Mouse (Mus musculus) hindbrain, embryonic 11.5 days (tissue): Measurements from ENCODE around the gene Armc2. TPM values are rescaled to one million over a fixed set of nuclear protein-coding genes. Genes with fewer than 3 reads are reported as not detected.

ENCODE experiments used
- ATAC-seq: fragments of 200-750 bp; cut with Nextera tagmentation; 2 replicates; pipeline ENCODE4 v1.8.0; 2017; ENCODE audit warnings: mild to moderate bottlenecking, moderate TSS enrichment, moderate library complexity; ENCODE audit not compliant: low FRiP score
- DNase-seq: peaks from one replicate; pipeline ENCODE4 v3.0.0-alpha.2; 2015; ENCODE audit warnings: low spot score
- H3K27ac ChIP-seq: fragments of 300-500 bp; sonication (generic); 2 replicates; pipeline ENCODE4 v1.5.1; 2014; ENCODE audit warnings: mild to moderate bottlenecking, low read depth, low read length
- H3K27me3 ChIP-seq: fragments of 300-500 bp; sonication (generic); 2 replicates; pipeline ENCODE4 v1.6.1; 2014; ENCODE audit warnings: mild to moderate bottlenecking, low read length, moderate library complexity, mixed read lengths; ENCODE audit not compliant: control insufficient read depth, insufficient read depth
- H3K36me3 ChIP-seq: fragments of 300-500 bp; sonication (generic); 2 replicates; pipeline ENCODE4 v1.6.1; 2014; ENCODE audit warnings: mild to moderate bottlenecking, low read length, moderate library complexity, mixed read lengths; ENCODE audit not compliant: control insufficient read depth, insufficient read depth
- H3K4me1 ChIP-seq: fragments of 300-500 bp; sonication (generic); replicated peaks from 2 replicates; pipeline ENCODE4 v1.6.1; 2014; ENCODE audit warnings: low read length, mixed read lengths; ENCODE audit not compliant: control insufficient read depth, insufficient read depth
- H3K4me2 ChIP-seq: fragments of 300-500 bp; sonication (generic); replicated peaks from 2 replicates; pipeline ENCODE4 v1.6.1; 2014; ENCODE audit warnings: mild to moderate bottlenecking, low read depth, low read length
- H3K4me3 ChIP-seq: fragments of 300-500 bp; sonication (generic); 2 replicates; pipeline ENCODE4 v1.5.1; 2014; ENCODE audit warnings: low read depth, low read length
- H3K9ac ChIP-seq: fragments of 300-500 bp; sonication (generic); 2 replicates; pipeline ENCODE4 v1.6.1; 2014; ENCODE audit warnings: low read depth, low read length
- H3K9me3 ChIP-seq: fragments of 300-500 bp; sonication (generic); 2 replicates; pipeline ENCODE4 v1.6.1; 2016; ENCODE audit warnings: low read length; ENCODE audit not compliant: control insufficient read depth
- WGBS: fragments of 180-500 bp; shearing (Covaris S2); extraction: QIAGEN DNeasy Blood & Tissue Kit; methylation state at CpG from one replicate; pipeline ENCODE4 v1.1.7; 2014; 5-methylcytosine and 5-hydroxymethylcytosine counted together
- polyA plus RNA-seq: library from polyadenylated mRNA; unstranded; fragments of >200 nt; fragmentation: Nextera tagmentation; extraction: Ambion mirVana; gene quantifications from 2 replicates; pipeline ENCODE4 v1.2.1, GENCODE M21; 2014

The Armc2 gene
- 3.0 and 3.2 TPM in 2 replicates for polyA plus RNA-seq

- Histone ChIP-seq H3K4me1 (no peaks in the 10 kb centered on the region; the same call in 1 of the 2 replicates), H3K9me3 (no peaks in the 10 kb centered on the region), H3K9ac (peak within 1 kb of the TSS; percentile 36; the same call in 1 of the 2 replicates), H3K4me3 (peak within 1 kb of the TSS; percentile 52), H3K27ac (no peak within 1 kb of the TSS), H3K36me3 (no peaks in the 10 kb centered on the region), H3K4me2 (peak within 1 kb of the TSS; percentile 52), H3K27me3 (no peaks in the 10 kb centered on the region; the same call in 1 of the 2 replicates)
- WGBS, result 4% methylated on average over 51 of the region's 58 CpGs
- DNase-seq (peak; percentile 73), ATAC-seq (peak; percentile 98)
Measured at GRCm38 (mm10) chr10:42018016-42018949, at the start of gene Armc2. TSS of gene Armc2 (minus strand) at chr10:42018442.

GRCm38 (mm10) chr10:42064446-42064845 lies 46.2 kb upstream of the Armc2 start:
- H3K4me1 ChIP-seq, result no peaks in the 10 kb centered on the region
- H3K4me2 ChIP-seq, result no peak overlapping the region
- H3K36me3 ChIP-seq, result no peaks in the 10 kb centered on the region
- H3K27me3 ChIP-seq, result no peaks in the 10 kb centered on the region
- no peak overlapping the region for H3K27ac ChIP-seq
- no peak overlapping the region for H3K9ac ChIP-seq
- H3K9me3 ChIP-seq, result no peaks in the 10 kb centered on the region
- DNase-seq (no peak), ATAC-seq (no peak)
- WGBS, result 44% methylated on average over 5 of the region's 5 CpGs
- H3K4me3 ChIP-seq, result no peak overlapping the region

- H3K9me3 ChIP-seq, result no peaks in the 10 kb centered on the region
- H3K9ac ChIP-seq, result no peak overlapping the region
- no peaks in the 10 kb centered on the region for H3K4me1 ChIP-seq
- H3K36me3 ChIP-seq, result no peaks in the 10 kb centered on the region
- no peak overlapping the region for H3K4me3 ChIP-seq
- DNase-seq (no peak), ATAC-seq (no peak)
- 92% methylated on average over 8 of the region's 8 CpGs for WGBS
- H3K4me2 ChIP-seq, result no peak overlapping the region
- H3K27me3 ChIP-seq, result no peaks in the 10 kb centered on the region
- H3K27ac ChIP-seq, result no peak overlapping the region
Measured at GRCm38 (mm10) chr10:42059522-42059921, 41.3 kb upstream of the Armc2 start.

GRCm38 (mm10) chr10:42057746-42058145 lies 39.5 kb upstream of the Armc2 start:
- 79% methylated on average over 12 of the region's 12 CpGs for WGBS
- H3K27me3 ChIP-seq, result no peaks in the 10 kb centered on the region
- no peak overlapping the region for H3K27ac ChIP-seq
- ATAC-seq (no peak), DNase-seq (no peak)
- no peak overlapping the region for H3K4me3 ChIP-seq
- no peak overlapping the region for H3K4me2 ChIP-seq
- no peaks in the 10 kb centered on the region for H3K4me1 ChIP-seq
- H3K9ac ChIP-seq, result no peak overlapping the region
- H3K36me3 ChIP-seq, result no peaks in the 10 kb centered on the region
- H3K9me3 ChIP-seq, result no peaks in the 10 kb centered on the region

GRCm38 (mm10) chr10:42057231-42057601 lies 39.0 kb upstream of the Armc2 start:
- Histone ChIP-seq H3K9ac (no peak overlapping the region), H3K4me2 (no peak overlapping the region), H3K9me3 (no peaks in the 10 kb centered on the region), H3K27me3 (no peaks in the 10 kb centered on the region), H3K4me1 (no peaks in the 10 kb centered on the region), H3K27ac (no peak overlapping the region), H3K4me3 (no peak overlapping the region), H3K36me3 (no peaks in the 10 kb centered on the region)
- ATAC-seq (no peak), DNase-seq (no peak)
- WGBS, result 63% methylated on average over 11 of the region's 11 CpGs

GRCm38 (mm10) chr10:42056486-42057230 lies 38.4 kb upstream of the Armc2 start:
- ATAC-seq (no peak), DNase-seq (no peak)
- H3K36me3 ChIP-seq, result no peaks in the 10 kb centered on the region
- WGBS, result 83% methylated on average over 18 of the region's 18 CpGs
- H3K4me1 ChIP-seq, result no peaks in the 10 kb centered on the region
- no peak overlapping the region for H3K27ac ChIP-seq
- H3K9me3 ChIP-seq, result no peaks in the 10 kb centered on the region
- H3K9ac ChIP-seq, result no peak overlapping the region
- H3K4me3 ChIP-seq, result no peak overlapping the region
- no peak overlapping the region for H3K4me2 ChIP-seq
- no peaks in the 10 kb centered on the region for H3K27me3 ChIP-seq

- H3K27me3 ChIP-seq, result no peaks in the 10 kb centered on the region
- DNase-seq (no peak), ATAC-seq (peak; percentile 51; the same call in 1 of the 2 replicates)
- H3K9me3 ChIP-seq, result no peaks in the 10 kb centered on the region
- no peak overlapping the region for H3K27ac ChIP-seq
- H3K4me3 ChIP-seq, result no peak overlapping the region
- no peak overlapping the region for H3K9ac ChIP-seq
- H3K4me2 ChIP-seq, result no peak overlapping the region
- 61% methylated on average over 27 of the region's 29 CpGs for WGBS
- no peaks in the 10 kb centered on the region for H3K4me1 ChIP-seq
- H3K36me3 ChIP-seq, result no peaks in the 10 kb centered on the region
Measured at GRCm38 (mm10) chr10:42055224-42056165, 37.3 kb upstream of the Armc2 start.

GRCm38 (mm10) chr10:42051069-42051468 lies 32.8 kb upstream of the Armc2 start:
- Histone ChIP-seq H3K27ac (no peak overlapping the region), H3K36me3 (no peaks in the 10 kb centered on the region), H3K27me3 (no peaks in the 10 kb centered on the region), H3K4me2 (no peak overlapping the region), H3K9ac (no peak overlapping the region), H3K9me3 (no peaks in the 10 kb centered on the region), H3K4me3 (no peak overlapping the region), H3K4me1 (no peaks in the 10 kb centered on the region)
- ATAC-seq (no peak), DNase-seq (no peak)
- 90% methylated on average over 6 of the region's 6 CpGs for WGBS
